Mouse (Mus musculus) cerebellum, postnatal 36 days (tissue): Measurements from ENCODE around the gene Gm21969.

Experiments
- DNase-seq, 2 experiments: peaks; one replicate each; pipeline ENCODE4 v3.0.0; 2021 to 2022; ENCODE audit warnings: mixed read lengths in 2 of 2

The Gm21969 gene

DNA sequence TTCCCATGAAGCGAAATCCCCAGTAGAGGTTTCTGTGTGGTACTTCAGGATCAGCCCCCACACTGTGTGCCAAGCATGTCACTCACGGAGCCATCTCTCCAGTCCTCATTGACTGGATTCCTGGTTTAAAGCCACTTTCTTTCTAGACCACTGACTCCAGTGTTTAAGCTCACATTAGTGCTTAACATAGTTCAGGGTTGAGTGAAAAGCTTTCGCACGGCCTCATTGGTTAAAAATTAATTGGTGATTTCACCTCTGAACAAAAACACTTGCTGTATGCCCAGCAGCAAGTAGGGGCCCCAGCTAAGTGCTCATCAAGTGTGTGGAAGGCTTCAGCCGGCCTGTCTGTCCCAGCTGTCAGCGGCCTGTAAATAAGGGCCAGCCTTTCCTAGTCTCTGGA, 64.6 kb downstream of the Gm21969 start:
- DNase-seq: no peak

DNA sequence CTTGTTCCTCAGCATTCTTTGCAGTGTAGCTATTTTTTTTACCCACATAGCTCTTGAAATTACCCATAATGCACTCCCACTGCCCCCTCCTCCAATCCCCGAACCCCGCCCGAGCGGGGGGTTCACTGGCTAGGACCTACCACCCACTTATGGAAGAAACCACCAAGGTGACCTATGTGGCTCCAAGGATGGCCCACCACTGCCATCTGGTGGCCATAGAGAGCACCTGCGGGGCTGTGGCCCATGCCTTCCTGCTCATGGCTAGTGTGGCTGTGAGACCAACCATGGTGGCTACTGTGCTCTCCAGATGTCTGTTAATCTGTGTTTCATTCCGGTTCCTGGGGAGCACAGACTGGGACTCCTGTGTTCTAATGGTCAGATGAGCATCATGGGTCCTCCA, 66.9 kb downstream of the Gm21969 start:
- peak; percentile 68 to 69 for DNase-seq

- no peak for DNase-seq
Observed at GRCm38 (mm10) chr4:139675696-139676095, 72.7 kb downstream of the Gm21969 start.

- no peak for DNase-seq
Observed at GRCm38 (mm10) chr4:139683728-139684638, 81.0 kb downstream of the Gm21969 start.

- DNase-seq: peak; percentile 49 to 65
Observed at GRCm38 (mm10) chr4:139684639-139685017, 81.6 kb downstream of the Gm21969 start.

GRCm38 (mm10) chr4:139688058-139688457, 85.1 kb downstream of the Gm21969 start:
- no peak for DNase-seq

- DNase-seq: no peak
Observed at GRCm38 (mm10) chr4:139689627-139690269, 86.8 kb downstream of the Gm21969 start.

DNA sequence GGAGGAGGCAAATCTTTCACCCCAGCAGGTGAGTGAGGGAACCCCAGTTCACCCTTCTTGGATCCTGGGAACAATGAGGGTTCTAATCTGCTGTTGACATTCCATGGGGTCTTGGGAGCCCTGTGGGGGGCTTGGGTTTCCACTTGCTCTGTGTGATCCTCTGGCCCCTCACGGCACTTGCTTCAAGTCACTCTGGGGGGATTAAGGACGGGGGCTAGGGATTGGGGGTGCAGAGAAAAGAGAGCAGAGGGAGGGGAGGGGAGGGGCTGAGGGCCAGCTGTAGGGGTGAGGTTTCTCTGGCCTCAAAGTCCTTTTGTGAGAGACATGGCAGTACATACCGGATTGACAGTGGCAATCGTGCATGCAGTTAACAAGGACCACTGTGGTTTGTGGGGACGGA, 90.3 kb downstream of the Gm21969 start:
- no peak for DNase-seq

- no peak for DNase-seq
Observed at GRCm38 (mm10) chr4:139697755-139698154, 94.8 kb downstream of the Gm21969 start.

DNA sequence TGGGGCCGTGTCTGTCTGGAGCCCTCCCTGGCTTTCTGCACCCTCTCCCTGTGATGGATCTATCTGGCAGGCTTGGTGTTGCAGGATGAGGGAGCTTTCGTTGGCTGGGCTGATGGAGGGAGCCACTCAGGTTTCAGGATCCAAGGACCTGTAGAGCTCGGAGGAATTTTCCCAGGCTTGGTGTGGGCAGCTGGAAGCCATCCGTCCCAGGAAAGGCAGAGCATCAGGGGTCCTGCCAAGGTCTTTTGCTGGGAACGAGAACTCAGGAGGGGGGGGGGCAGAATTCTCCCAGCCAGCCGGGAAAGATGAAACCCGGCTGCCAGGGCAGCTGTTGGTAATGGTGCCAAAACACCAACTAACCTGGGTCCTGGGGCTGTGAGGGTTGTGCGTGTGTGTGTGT, 95.6 kb downstream of the Gm21969 start:
- DNase-seq: no peak

- no peak for DNase-seq
Observed at GRCm38 (mm10) chr4:139702914-139703313, 99.9 kb downstream of the Gm21969 start.

DNA sequence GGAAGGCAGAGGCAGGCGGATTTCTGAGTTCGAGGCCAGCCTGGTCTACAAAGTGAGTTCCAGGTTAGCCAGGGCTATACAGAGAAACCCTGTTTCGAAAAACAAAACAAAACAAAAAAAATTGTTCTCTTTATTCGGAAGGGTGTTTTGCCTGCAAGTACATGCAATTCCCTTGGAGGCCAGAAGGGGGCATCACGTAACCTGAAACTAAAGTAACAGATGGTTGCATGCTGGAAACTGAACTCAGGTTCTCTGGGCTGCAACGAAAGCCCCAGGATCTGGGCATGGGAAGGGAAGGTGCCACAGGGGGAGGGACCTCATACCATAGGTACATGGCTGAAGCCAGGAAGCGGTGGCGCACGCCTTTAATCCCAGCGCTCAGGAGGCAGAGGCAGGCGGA, 100.5 kb downstream of the Gm21969 start:
- no peak for DNase-seq

DNA sequence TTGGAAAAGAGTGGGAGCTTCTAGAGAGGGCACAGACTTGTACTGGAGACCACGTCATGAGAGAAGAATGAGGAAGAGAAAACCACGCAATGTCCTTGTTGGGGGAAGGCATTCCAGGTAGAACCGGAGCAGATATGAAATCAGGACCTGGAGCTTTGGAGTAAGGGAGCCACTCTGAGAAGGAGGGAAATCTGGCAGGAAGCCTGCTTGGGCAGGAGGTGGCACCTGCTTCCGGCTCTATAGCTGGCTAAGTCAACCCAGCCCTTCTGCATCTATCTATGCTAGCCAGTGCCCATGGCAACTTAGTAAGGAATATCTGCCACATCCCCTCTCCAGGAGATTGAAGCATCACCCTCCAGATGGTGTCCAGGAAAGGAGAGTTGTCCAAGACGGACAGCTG, 103.0 kb downstream of the Gm21969 start:
- DNase-seq: no peak

GRCm38 (mm10) chr4:139710467-139711334, 107.7 kb downstream of the Gm21969 start:
- DNase-seq: no peak
